Mouse (Mus musculus) C2C12 (cell line): Measurements from ENCODE around the gene Phf21a. TPM values are rescaled to one million over a fixed set of nuclear protein-coding genes. Genes with fewer than 3 reads are reported as not detected.

Experiments used
- H3K27me3 ChIP-seq: one replicate; pipeline ENCODE4 v1.6.1; 2011; ENCODE audit not compliant: control insufficient read depth, insufficient read depth, insufficient read length
- H3K36me3 ChIP-seq: one replicate; pipeline ENCODE4 v1.6.1; 2011; ENCODE audit not compliant: control insufficient read depth, insufficient read depth
- H3K4me3 ChIP-seq: one replicate; pipeline ENCODE4 v1.5.1; 2011; ENCODE audit warnings: mild to moderate bottlenecking, control low read depth; ENCODE audit not compliant: poor library complexity, insufficient read depth, severe bottlenecking
- H3K79me2 ChIP-seq: one replicate; pipeline ENCODE4 v1.6.1; 2011; ENCODE audit not compliant: control insufficient read depth, insufficient read depth
- H3K79me3 ChIP-seq: one replicate; pipeline ENCODE4 v1.6.1; 2011; ENCODE audit warnings: low read depth, control low read depth
- H3ac ChIP-seq: one replicate; pipeline ENCODE3; 2011; ENCODE audit warnings: low read depth; ENCODE audit not compliant: control insufficient read depth, insufficient read length
- CEBPB ChIP-seq: IDR thresholded peaks from one replicate; pipeline ENCODE4 v1.6.1; 2011; ENCODE audit warnings: low read depth, mild to moderate bottlenecking, control low read depth, moderate library complexity
- CTCF ChIP-seq: IDR thresholded peaks from one replicate; pipeline ENCODE4 v1.5.1; 2011; ENCODE audit not compliant: control insufficient read depth, insufficient read depth, insufficient read length
- FOSL1 ChIP-seq: IDR thresholded peaks from one replicate; pipeline ENCODE4 v1.8.0; 2011; ENCODE audit warnings: mild to moderate bottlenecking, low read length; ENCODE audit not compliant: poor library complexity, insufficient read depth, severe bottlenecking
- MAX ChIP-seq: IDR thresholded peaks from one replicate; pipeline ENCODE4 v1.6.1; 2011; ENCODE audit warnings: mild to moderate bottlenecking, control low read depth
- MYOD1 ChIP-seq: IDR thresholded peaks from one replicate; pipeline ENCODE4 v1.6.1; 2011; ENCODE audit warnings: low read depth; ENCODE audit not compliant: control insufficient read depth, insufficient read length
- MYOG ChIP-seq: IDR thresholded peaks from one replicate; pipeline ENCODE4 v1.6.1; 2011; ENCODE audit not compliant: control insufficient read depth, insufficient read length; ENCODE audit errors: extremely low read depth
- USF1 ChIP-seq: IDR thresholded peaks from one replicate; pipeline ENCODE4 v1.6.1; 2011; ENCODE audit warnings: low read depth, mild to moderate bottlenecking, control low read depth, moderate library complexity
- polyA plus RNA-seq: library from polyadenylated mRNA; unstranded; fragments of >200 nt; fragmentation: generic; extraction: Trizol; gene quantifications from one replicate; pipeline ENCODE4 v1.2.1, GENCODE M21; 2012; ENCODE audit warnings: missing spikeins

The Phf21a gene
- polyA plus RNA-seq, 1 experiment: 8.5 TPM

DNA sequence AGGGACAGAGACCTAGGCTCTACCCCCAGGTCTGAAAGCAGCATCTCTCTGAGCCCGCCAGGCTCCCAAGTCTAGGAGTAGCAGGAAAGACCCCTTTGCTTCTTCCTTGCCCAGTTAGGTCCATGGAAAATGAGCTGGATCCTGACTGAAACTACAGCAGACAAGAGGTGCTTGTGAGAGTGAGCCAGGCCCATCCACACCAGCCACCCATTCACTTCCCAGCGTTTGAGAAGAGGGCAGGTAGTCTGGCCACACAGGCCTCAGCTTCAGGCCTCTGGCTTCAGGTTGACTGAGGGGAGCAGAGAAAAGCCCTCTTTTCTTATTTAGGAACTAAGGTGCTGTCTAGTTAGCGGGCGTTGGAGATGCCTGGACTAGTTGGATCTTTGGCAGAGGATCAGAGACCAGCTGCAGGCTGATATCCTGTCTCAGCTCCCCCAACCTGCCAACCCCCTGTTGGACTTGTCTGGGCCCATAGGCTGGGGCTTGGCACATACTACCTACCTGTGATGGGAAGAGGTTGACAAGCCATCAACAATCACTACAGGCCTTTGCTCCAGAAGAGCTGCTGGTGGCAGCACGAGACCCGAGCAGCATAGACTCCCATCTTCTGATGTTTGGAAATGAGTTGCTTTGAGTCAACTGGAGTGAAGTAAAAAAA lies 269.8 kb downstream of the Phf21a start:
- no peak overlapping the region for H3ac ChIP-seq
- no peaks in the 10 kb centered on the region for H3K79me2 ChIP-seq
- no peaks in the 10 kb centered on the region for H3K27me3 ChIP-seq
- H3K4me3 ChIP-seq: no peak overlapping the region
- H3K36me3 ChIP-seq: peaks cover 5% of the 10 kb centered on the region
- no peak for TF ChIP-seq MYOD1
- H3K79me3 ChIP-seq: no peaks in the 10 kb centered on the region

DNA sequence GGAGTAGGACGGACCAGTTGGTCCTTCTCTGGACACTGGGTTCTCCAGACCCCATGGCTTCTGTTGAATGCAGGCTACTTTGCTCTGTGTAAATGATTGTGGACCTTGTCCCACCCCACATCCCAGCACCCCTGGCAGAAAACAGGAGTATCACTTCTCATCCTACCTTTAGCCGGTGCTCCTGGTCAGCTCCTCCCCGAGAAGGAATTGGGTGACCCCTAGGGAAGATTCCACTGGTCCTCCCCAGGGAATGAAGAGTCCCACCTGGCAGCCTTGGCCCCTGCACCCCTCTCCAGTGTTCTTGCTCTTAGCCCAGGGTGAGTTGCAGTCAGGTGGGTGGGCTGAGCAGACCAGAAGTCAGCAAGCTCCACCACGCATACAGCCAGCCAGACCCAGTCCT lies 271.2 kb downstream of the Phf21a start:
- Histone ChIP-seq H3K4me3 (no peak overlapping the region), H3ac (no peak overlapping the region), H3K79me2 (no peaks in the 10 kb centered on the region), H3K27me3 (no peaks in the 10 kb centered on the region), H3K79me3 (no peaks in the 10 kb centered on the region), H3K36me3 (peaks cover 5% of the 10 kb centered on the region)
- TF ChIP-seq MYOD1: no peak
- TF ChIP-seq CEBPB: no peak
- no peak for TF ChIP-seq MAX
- no peak for TF ChIP-seq MYOG
- TF ChIP-seq USF1: no peak
- TF ChIP-seq CTCF: no peak
- TF ChIP-seq FOSL1: no peak

DNA sequence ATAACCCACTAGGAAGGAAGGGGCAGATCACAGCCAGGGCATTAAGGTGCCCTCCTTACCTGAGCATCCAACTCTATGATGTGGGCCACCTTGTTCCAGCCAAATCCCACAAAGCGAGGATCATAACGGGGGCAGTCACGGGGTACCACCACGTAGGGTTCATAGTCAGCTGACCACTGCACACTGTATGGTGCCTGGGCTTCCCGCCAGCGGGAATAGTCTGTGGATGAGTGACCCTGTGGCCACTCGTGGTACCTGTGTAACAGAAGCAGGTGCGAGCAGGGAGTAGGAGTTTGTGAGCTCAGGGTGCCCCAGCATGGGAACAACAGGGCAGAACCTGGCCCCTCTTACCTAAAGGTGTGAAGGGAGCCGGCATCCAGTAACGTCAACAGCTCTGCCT lies 272.7 kb downstream of the Phf21a start:
- TF ChIP-seq FOSL1 (no peak), CTCF (no peak), USF1 (no peak), MAX (no peak)
- no peak overlapping the region for H3ac ChIP-seq
- no peaks in the 10 kb centered on the region for H3K79me3 ChIP-seq
- H3K27me3 ChIP-seq: peaks cover 7% of the 10 kb centered on the region
- no peaks in the 10 kb centered on the region for H3K79me2 ChIP-seq
- H3K4me3 ChIP-seq: no peak overlapping the region
- peaks cover 5% of the 10 kb centered on the region for H3K36me3 ChIP-seq

DNA sequence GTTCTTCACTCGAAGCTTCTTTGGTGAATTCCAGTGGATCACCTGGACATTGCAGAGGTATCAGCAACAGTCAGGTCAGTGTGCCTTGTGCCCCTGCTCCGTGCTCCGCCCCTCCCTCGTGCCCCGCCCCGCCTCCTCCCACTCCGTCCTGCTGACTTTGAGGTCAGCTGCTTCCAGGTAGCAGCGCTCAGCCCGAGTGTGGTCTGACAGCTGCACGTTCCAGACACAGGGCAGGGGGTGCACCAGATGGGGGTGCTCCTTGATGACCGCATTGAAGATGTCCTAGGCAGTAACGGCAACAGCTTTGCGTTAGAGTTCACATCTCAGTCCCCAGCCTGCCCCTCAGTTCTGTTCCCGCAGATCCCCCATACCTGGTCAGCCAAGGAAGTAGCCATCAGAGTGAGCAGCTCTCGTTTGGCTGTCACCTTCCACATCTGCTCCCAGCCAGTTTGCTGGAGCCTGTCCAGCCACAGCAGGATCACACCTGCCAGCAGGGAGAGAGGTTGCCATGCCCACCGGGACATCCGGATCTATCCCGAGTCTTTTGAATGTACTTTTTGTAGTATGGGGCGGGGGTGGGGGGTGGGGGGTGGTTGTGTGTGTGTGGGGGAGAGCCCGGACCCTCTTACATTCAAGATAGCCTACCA lies 274.6 kb downstream of the Phf21a start:
- H3ac ChIP-seq: no peak overlapping the region
- H3K36me3 ChIP-seq: no peaks in the 10 kb centered on the region
- peaks cover 12% of the 10 kb centered on the region for H3K27me3 ChIP-seq
- TF ChIP-seq CTCF (no peak), USF1 (no peak)
- no peaks in the 10 kb centered on the region for H3K79me2 ChIP-seq
- no peak overlapping the region for H3K4me3 ChIP-seq
- no peaks in the 10 kb centered on the region for H3K79me3 ChIP-seq

DNA sequence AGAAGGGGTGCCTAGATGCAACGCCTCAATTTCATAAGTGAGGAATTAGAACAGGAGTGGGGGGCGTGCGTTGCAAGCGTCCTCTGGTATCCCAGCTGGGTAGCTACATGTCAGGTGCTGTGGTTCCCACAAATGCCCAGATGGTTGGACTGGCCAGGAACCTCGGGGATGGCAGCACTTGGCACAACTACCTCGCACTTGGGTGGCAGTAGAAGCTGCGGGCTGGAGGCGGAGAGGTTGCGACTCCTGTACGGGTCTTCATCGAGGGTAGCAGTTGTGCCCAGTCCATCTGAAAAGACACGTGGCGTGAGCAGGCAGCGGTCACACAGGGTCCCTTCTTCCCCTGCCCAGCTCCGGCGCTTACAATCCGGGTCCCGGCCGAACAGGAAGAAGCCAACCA lies 277.5 kb downstream of the Phf21a start:
- no peak for TF ChIP-seq MAX
- no peak for TF ChIP-seq MYOD1
- TF ChIP-seq USF1: no peak
- TF ChIP-seq MYOG: no peak
- TF ChIP-seq FOSL1: no peak
- no peak for TF ChIP-seq CEBPB
- no peak for TF ChIP-seq CTCF
- Histone ChIP-seq H3K79me2 (peaks cover 1% of the 10 kb centered on the region), H3K27me3 (peaks cover 12% of the 10 kb centered on the region), H3K79me3 (no peaks in the 10 kb centered on the region), H3ac (no peak overlapping the region), H3K4me3 (no peak overlapping the region), H3K36me3 (no peaks in the 10 kb centered on the region)

DNA sequence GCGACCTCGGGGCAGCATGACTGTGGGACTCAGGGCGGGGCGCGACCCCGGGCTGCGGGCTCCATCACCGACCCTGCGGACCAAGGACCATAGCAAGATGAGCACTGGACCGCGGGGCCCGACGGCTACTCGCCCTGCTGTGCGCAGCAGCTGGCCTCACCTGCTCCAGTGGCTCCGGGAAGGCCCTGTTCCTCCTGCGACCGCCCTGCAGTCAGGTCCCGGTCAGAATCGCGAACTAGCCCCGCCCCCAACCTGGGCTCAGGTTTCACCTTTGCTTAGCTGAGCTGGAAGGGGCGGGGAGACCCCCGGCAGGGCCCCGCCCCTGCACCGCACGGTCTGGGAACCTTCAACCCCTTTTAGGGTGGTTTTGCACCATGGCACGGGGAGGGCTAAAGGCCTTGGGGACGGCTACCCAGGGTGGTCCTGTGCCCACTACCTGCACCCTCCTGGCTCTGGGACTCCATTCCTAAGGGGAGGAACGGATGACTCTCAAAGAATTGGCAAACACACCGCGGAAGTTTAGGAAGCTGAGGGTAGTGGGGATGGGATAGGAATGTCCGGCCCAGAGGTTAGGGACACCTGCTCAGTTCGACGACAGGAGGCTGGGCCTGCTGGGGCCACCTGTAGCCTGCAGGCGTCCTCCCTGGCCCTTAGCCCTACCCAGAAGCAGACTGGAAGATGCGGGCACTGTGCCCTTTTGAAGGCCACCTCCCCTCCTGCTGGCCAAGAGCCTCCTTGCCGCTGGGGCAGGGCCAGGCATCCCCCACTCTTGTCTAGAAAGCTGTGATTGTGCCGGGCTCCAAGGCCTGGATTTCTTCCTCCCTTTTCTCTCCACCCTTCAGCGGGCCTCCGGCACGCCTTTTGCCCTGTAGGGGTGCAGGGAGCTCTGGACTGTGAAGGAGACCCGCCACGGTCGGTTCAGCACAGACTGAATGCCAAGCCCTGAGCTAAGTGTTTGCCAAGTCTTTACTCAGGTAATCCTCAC lies 278.2 kb downstream of the Phf21a start:
- Histone ChIP-seq H3K36me3 (no peaks in the 10 kb centered on the region), H3ac (peak overlapping the region; percentile 15), H3K4me3 (no peak overlapping the region), H3K79me2 (peaks cover 8% of the 10 kb centered on the region), H3K79me3 (peaks cover 1% of the 10 kb centered on the region), H3K27me3 (peaks cover 12% of the 10 kb centered on the region)
- no peak for TF ChIP-seq CEBPB
- no peak for TF ChIP-seq FOSL1
- no peak for TF ChIP-seq MYOG
- no peak for TF ChIP-seq MYOD1
- TF ChIP-seq CTCF: no peak
- no peak for TF ChIP-seq MAX
- TF ChIP-seq USF1: no peak
